In the genomic region with DNA sequence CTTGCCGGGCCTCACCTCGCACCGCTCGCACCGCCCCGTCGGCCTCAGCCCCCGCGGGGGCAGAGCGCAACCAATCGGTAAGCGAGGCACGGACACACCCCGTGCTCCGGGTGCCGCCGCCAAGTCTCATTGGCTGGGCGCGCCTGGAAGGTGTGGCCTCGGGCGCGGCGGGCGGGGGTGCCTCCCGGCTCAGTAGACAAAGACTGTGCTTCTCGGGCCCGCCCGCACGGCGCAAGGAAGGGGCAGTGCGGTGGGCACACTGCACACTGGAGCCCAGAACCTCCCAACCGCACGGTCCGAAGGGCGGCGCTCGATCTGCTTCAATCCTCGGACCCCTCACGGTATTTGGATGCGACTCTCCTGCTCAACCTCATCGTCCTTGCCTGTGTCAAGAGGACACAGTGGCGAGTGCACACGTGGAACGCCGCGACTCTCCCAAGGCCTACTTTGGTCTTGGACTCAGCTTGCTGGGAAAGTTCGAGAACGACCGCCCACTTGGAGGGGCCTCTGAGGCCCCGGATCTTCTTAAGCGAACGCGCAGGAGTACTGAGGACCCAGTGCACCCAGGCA, we compare ENCODE assay signal across 1 mouse cellular context.
TF ChIP-seq lines count a peak whose summit lies in the region.

A gene (minus strand): TSS at position 44 of the 570 bp plus-strand sequence.
A gene (plus strand): TSS at position 207 of the 570 bp plus-strand sequence.

TF ChIP-seq in MEL, 35 proteins besides CTCF, POLR2A, EP300 and RAD21 (continued from another document):
- TF ChIP-seq UBTF (IDR thresholded peaks at IDR 0.05; ENCODE audit: borderline replicate concordance, insufficient read depth, low read depth, low read length) (0 out of 2 replicates have a peak, but pooled peaks have one; percentile 58), POLR2AphosphoS2 (IDR thresholded peaks at IDR 0.05; ENCODE audit: low read length) (peak; percentile 66), TCF12 (IDR thresholded peaks at IDR 0.05; ENCODE audit: low read depth, low read length) (peak; percentile 42; the same call in 1 of the 2 replicates), ELF1 (IDR thresholded peaks at IDR 0.05; ENCODE audit: low read depth, low read length) (peak; percentile 43), CHD2 (IDR thresholded peaks at IDR 0.05; ENCODE audit: low read length) (no peak), USF2 (IDR thresholded peaks at IDR 0.05; ENCODE audit: borderline replicate concordance in 1 of 2, insufficient read depth in 1 of 2, low read depth in 1 of 2, low read length in 2 of 2) (no peak), MXI1 (IDR thresholded peaks at IDR 0.05; ENCODE audit: low read depth, low read length) (peak; percentile 95), ZKSCAN1 (IDR thresholded peaks at IDR 0.05; ENCODE audit: low read depth, low read length) (no peak), ETS1 (IDR thresholded peaks at IDR 0.05; ENCODE audit: low read depth, low read length) (0 out of 2 replicates have a peak, but pooled peaks have one; percentile 27)
